Mouse (Mus musculus) urinary bladder, postnatal 25 days (tissue): ENCODE measurements around the gene Ryr1.
"Not testable (repeated sequence)": the region's sequence is repeated elsewhere in the genome, so short reads cannot be mapped to it uniquely, and the experiment has no call there.

Experiments used
- DNase-seq: peaks from one replicate; pipeline ENCODE4 v3.0.0; 2022; ENCODE audit warnings: low spot score

Ryr1 gene

DNA sequence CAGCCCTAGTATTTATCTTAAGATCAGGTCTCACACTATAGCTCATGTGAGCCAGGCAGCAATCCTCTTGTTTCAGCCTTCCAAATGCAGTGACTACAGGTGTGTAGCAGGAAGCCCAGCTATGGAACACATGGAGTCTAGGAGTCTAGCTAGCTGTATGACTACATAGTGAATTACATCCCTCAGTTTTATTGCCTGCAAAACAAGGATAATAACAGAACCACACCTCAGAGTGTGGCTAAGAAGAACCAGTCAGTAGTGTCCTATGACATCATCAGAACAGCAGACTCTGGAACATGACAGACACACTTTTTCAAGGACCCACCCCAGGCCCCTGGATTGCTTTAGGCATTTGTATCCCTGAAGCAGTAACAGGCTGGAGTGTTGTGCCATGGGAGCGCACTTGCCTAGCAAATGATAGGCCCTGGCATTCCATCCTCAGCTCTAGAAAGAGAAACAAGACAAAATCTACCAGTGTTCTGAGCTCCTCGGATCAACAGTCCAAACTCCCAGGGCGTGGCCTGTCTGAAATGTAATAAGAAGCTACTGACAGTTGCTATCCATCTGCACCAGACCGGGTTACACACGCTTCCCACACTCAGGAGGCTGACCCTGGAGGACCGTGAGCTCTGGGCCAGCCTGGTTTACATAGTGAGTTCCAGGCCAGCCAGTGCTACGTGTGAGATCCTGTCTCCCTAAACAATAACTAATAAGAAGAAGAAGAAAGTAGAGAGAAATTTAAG, 21.8 kb upstream of the Ryr1 start:
- DNase-seq = no peak

DNA sequence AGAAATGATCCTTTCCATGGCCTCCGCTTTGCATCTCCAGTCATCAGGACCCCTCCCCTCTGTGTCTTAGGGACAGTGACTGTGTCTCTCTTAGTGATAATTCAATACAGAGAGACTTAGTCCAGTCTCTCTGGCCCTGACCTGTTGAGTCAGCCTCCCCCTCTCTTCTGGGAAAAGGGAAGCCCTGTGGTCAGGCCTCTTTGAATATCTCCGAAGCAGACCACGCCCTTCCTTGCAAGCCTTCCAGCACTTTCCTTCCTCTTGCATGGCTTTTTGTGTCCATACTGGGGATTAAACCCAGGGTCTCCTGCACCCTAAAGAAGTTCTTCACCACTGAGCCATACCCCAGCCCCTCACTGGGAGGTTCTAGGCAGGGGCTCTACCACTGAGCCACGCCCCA, 19.0 kb upstream of the Ryr1 start:
- DNase-seq = no peak

DNA sequence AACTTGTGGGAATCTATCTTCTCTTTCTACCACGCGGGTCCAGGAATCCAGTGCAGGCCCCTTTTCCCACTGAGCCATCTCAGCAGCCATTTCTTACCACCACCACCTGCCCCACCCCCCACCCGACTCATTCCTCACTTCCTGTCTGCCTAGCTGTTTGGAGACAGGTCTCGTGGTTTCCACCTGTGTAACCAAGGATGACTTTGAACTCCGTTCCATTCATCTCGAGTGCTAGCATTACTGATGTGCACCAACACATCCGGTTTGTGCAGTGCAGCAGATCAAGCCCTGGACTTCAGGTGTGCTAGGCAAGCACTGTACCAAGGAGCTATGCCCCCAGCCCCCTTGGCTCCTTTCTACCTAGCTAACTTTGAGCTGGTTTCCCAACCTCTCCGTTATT, 16.4 kb upstream of the Ryr1 start:
- no peak for DNase-seq

DNA sequence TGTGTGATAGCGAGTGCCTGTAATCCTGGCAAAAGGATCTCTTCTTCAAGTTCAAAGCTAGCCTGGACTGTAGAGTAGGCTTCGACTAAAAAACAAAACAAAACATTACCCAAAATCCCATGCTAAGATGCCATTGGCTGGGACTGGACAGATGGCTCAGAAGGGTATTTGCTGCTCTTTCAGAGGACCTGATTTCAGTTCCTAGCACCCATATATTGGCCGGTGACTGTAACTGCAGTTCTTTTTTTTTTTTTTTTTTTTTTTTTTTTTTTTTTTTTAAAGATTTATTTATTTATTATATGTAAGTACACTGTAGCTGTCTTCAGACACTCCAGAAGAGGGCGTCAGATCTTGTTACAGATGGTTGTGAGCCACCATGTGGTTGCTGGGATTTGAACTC, 14.3 kb upstream of the Ryr1 start:
- DNase-seq = not testable (repeated sequence)

DNA sequence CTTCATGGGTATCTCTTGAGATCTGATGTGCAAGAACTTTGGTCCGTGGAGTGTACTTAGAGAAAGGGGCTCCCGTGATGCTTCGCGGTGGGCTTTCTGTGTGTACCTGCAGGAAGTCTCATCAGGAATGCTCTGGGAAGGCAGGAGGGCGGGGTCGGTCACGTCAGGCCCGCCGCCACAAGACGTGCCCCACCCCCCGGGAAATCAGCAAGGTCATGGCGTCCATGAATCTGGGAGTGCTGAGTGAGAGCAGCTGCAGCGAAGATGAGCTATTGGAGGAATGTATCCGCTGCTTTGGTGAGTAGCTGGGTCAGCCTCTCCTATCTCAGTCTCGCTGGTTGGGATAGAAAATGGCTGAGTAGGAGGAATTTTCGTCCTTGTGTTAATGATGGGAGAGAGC, 12.4 kb upstream of the Ryr1 start:
- DNase-seq = no peak

DNA sequence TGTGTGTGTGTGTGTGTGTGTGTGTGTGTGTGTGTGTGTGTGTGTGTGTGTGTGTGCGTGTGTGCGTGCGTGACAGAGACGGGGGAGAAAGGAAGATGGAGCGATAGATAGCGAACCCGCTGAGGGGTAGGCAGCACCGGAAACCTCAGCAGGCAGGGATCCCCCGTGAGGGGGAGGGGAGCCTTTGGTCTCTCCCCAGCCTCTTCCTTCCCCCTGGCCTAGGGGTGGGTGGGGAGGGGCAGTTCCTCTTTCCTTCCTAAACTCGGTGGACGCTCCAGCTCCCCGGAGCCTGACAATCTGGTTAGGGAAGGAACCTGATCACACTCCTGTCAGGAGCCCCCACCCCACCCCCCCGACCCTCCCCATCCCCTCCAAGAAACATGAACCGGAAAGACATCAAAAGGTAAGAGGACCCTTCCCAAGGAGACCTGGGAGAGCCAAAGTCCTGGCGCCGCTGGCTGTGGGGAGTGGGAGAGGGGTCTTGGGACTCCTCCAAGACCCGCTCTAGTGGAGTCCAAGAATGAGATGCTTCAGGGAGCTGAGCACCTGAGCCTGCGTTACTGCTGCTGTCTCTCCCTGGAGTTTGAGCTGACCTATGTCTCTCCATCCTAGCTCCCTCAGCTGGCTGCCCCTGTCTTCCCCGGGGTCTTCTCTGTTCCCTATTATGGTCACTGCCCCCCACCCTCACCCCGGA, 9.9 kb upstream of the Ryr1 start, which contains the start of gene Rasgrp4:
Gene Rasgrp4 (plus strand): TSS at position 159 of the 694 bp plus-strand sequence.
- DNase-seq = no peak

DNA sequence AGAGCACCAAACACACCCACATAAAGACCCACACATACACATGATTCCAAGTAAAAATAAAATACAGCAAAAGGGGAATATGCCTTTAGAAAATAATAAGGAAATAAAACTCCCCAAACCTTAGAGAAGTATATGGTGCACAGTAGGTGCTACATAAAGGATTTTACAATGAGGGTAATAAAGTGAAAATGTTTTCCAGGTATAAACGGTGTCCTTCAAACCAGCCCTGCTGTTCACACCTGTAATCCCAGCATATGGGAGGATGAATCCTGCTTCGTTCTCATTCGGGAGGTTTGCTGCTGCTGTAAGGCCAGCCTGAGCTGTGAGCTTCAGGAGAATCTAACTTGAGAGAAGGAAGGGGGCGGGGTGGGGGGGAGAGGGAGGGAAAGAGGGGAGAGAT, 9.3 kb upstream of the Ryr1 start:
- no peak for DNase-seq

DNA sequence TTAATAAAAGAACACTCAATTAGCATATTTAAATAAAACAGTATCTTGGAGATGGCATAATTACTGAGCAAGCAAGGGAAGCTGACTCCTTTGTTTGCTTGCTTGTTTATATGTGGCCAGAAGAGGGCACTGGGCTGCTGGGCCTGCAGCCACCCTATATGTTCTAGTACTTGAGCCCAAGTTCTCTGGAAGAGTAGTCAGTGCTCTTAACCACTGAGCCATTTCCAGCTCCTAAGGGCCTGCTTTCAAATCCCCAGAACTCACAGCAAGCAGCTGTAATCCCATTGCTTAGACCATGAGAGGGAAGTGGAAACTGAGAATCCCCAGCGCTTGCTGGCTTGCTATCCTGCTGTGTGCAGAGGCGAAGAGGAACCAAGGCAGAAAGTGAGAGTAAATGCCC, 3.7 kb upstream of the Ryr1 start:
- no peak for DNase-seq

DNA sequence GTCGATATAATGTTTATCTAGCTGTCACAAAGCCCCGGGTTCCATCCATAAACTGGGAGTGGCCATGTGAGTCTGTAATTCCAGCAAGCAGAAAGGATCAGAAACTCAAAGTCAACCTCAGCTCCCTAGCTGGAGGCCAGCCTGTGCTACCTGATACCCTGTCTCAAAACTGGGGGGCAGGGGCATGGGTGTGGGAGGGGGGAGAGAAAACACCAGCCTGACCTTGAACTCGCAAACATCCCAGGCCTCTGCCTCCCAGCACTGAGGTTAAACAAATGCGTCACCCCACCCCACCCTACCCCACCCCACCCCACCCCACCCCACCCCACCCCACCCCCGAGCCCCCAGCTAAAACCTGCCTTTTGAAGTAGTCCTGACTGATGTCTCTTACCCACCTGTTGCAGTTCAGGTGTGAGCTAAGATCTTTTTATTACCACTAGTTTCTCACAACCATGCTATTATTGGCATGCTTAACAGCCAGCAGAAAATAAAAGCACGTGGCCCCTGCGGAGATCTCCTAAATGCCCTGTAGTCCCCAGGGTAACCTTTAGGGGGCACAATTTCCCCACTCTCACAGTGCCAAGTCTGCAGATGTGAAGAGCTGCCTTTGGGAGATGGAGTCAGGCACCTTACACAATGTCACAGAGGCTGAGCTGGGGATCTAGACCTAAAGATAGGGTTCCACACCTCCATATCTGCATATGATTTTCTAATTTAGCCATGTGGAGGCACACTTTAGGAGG, 1.4 kb upstream of the Ryr1 start:
- DNase-seq = peak; percentile 57

DNA sequence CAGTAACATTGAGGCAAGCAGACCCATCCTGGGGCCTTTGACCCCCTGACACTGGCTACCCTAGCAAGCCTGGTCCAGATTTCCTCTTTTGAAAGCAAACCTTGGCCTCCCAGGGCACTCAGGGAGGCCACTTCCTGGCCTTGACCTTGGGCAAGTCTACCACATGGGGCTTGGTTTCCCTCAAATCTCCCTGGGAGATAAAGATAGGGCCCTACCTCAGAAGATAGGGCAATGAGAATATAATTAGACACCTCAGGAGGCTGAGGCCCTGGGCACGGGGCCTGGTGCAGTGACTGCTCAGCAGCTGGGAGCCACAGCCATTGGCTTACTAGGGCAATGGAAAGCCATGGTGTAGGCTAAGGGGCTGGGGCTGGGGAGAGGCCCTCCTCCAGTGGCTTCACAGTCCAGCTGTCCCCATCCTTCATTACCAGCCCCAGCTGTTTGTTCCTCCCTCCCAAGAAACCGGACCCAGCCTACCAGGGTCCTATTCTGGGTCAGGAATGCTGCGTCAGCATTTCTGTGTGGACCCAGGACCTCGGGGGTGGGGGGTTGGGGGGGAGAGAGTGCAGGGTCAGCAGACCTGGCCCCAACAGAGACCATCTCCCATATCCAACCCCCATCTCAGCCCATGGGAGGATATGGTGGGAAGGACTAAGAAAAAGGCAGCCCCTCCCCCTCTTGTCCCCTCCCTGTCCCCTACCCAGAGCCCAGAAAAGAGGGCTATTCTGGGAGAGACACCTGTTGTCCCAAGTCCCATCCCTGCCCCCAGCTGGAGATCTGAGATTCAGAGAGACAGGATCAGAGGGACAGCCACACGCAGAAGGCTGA, 1.2 kb downstream of the Ryr1 start:
- DNase-seq = no peak

DNA sequence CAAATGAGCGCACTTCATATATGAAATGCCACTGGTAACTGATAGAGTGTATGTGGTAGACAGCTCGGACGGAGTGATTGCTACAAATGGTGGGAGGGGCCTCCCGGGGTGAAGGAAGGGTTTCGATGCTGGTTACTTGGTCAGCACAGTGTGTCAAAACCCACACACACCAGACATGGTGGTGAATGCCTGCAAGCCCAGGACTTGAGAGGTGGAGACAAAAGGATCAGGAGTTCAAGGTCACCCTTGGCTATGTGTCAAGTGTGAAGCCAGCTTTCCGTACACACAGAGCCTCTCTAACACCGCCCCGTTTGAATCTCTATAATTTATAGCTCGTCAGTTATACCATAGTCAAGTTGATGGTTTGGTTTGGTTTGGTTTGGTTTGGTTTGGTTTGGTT, 2.2 kb downstream of the Ryr1 start:
- DNase-seq = no peak

DNA sequence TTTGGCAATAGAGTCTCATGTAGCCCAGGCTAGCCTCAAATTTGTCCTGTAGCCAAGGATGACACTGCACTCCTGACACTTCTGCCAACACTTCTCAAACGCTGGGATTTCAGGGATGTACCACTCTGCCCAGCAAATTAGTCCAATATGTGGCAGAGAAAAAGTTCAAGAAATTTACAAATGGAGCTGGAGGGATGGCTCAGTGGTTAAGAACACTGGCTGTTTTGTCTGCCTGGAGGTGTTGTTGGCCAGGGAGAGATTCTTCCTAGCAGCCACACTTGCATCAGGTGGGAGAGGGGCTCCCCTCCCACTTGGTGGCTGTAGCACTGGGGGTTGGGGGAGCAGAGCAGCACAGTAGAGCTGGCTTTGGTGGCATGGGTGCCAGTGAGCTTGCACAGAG, 5.5 kb downstream of the Ryr1 start:
- no peak for DNase-seq

DNA sequence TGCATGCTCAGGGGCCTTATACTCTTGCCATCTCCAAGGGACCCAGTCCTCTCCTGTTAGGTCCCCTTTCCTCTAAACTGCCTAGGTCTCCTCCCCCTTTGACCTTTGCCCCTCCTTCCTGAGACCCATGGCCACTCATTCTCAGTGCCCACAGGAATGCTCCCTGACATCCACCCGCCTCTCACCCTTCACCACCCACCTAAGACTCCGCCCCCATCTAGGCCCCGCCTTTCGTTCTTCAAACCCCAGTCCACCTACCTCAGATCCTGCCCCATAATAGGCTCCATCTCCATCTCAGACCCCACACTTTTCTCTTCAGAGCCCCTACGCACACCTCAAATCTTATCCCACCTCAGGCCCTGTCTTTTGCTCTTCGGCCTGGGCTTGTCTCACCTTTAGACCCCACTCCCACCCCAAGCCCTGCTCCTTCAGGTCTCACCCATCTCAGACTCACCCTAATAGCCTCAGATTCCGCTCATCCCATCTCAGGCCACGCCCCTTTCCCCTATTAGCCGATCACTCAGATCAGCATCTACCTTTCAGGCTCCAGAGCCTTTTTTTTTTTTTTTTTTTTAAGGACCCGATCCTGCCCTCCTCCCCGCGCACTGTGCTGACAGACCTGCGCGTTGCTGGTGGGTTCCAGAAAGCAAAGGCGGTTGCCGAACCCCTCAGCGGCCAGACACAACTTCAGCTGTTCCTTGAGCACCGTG, 6.7 kb downstream of the Ryr1 start:
- no peak for DNase-seq

DNA sequence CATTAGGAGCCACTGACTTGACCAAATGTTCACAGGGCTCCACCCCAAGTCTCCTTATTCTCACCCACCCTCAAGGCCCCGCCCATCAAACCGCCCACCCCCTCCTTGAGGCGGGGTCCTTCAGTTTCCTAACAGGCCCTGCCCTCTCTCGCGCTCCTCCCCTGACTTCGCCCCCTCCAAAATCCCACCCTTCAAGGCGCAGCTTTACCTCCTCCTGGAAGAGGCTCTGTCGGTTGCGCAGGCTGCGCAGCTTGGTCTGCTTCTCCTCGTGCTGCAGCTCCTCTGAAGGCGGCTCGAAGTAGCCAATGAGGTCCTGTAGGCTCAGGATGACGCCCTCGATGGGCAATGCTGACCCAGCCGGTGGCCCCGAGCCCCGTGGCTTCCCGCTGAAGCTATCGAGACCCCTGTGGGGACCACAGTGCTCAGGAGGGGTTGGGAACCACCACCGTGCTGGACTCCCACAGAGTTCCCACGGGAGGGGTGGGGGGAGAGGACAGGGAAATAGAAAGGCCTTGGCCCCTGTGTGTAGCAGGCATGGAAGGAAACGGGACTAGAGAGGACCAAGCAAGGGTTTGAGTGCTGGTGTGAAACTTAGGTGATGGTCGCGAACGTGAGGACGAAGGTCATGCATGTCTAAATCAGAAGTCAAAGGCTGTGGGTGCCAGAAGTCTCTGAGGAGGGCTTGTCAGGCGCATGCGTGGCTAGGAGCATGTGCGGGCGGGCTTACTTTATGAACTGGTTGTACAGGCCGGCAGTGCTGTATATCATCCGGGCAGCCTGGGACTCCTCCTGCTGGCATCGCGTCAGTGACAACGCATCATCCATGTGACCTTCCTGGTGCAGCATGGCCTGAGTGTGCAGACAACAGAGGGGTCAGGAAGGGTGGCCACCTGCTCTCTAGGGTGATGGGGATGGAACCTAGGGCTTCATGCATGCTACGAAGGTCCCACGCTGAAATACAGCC, 15.7 kb downstream of the Ryr1 start:
- DNase-seq = peak; percentile 43

DNA sequence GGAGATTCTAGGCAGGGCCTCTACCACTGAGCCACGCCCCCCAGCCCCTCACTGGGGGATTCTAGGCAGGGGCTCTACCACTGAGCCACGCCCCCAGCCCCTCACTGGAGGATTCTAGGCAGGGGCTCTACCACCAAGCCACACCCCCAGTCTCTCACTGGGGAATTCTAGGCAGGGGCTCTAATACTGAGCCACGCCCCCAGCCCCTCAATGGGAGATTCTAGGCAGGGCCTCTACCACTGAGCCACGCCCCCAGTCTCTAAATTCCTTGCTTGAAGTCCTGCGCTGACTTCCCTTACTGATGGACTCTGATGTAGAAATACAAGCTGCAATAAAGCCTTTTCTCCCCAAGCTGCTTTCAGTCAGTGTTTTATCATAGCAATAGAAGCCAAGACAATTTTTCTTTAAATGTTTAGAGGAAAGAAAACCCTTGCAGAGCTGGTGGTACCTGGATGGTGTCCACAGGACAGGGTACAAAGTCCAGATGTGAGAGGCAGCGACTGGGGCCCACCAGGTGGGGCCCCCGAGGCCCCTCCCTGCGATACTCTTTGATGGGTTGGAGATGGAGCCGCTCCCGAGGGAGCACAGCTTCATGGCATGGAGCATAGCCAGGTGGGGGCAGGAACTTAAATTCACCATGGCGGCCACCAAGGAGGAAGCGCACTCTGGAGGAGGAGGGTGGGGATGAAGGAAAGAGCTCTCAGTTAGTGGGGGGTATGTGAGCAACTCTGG, 23.5 kb downstream of the Ryr1 start:
- no peak for DNase-seq

DNA sequence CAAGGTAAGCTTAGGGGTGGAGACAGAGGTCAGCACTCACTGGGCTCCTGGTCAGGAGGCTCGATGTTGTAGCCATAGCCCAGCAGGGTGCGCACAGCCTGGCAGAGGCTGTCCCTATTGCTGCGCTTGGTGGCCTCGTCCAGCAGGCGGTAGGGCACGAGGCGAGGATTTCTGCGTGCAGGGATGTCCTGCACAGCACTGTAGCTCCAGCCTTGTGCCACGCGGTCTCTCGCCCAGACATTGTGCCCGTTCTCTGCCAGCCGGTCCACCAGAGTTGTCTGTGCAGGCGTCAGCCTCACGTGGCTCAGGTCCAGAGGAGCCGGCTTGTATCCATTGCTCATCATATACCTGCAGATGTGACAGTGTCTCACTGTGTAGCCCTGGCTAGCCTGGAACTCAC, 27.8 kb downstream of the Ryr1 start:
- DNase-seq = no peak

DNA sequence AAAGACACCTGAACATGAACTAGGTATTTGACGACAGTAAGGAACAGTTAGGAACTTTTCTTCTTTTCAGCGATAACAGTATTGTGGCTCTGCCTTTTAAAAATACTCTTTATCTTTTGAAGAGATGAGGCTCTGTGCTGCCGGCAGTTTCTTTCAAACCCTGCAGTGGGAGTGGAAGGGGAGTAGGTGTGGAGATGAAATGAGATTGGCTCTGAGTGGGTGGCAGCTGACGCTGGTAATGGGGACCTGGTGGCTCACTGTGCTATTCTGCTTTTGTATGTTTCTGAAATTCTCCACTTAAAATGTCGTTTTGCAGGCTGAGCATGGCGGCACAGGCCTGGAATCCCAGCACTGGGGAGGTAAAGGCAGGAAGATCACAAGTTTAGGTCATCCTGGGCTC, 36.2 kb downstream of the Ryr1 start:
- no peak for DNase-seq

DNA sequence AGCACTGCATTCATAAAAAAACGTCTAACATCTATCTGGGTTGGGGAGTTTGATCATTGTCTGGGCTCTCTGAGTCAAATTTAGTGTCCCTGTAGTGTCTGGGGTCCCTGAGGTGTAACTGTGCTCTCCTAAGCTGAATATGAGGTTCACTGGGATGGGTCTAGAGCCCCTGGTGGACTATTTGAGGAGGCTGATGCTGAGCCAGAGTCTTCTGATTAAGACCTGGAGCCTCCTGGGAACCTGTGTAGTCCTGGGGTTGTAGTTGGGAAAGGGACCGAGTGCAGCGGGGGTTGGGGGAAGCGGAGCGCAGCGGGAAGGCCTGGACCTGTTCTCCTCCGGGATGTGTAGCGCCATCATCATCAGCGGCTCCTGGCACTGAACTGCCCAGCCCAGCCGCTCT, 38.1 kb downstream of the Ryr1 start:
- DNase-seq = no peak

DNA sequence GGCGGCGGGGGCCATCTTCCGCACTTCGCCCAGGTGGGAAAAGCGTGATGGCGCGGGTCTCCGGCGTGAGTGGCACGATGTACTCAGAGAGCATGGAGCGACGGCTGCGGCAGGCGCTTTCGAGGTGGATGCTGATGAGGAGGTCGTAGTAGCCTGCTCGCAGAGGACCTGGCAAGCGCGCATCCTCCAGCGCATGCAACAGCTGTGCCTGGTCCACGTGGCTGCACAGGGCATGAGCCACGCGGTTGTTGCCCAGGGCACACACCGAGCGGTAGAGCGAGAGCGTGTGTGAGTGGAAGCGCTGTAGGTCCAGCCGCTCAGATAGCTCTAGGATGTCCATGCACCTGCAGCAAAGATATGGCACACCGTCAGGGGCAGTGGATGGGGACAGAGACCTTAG, 39.0 kb downstream of the Ryr1 start:
- DNase-seq = no peak

DNA sequence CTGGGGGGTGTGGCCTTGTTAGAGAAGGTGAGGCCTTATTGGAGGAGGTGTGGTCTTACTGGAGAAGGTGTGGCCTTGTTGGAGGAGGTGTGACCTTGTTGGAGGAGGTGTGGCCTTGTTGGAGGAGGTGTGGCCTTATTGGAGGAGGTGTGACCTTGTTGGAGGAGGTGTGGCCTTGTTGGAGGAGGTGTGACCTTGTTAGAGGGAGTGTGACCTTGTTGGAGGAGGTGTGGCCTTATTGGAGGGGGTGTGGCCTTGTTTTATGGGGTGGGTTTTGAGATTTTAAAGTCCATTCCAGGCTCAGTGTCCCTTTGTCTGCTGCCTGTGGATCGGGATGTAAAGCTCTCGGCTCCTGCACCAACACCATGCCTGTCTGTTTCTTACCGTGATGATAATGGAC, 40.6 kb downstream of the Ryr1 start:
- DNase-seq = no peak
